ENCODE assay signal across 17 mouse cellular contexts in genomic region chr9:121341832-121342231, GRCm38 (mm10). TPM values are rescaled to one million over a fixed set of nuclear protein-coding genes. Genes with fewer than 3 reads are reported as not detected.
DNase-seq lines count a peak whose midpoint lies in the region; ATAC-seq and TF ChIP-seq lines count a peak whose summit lies in the region.
"Had no signal": no experiment of that assay in that cellular context is flagged by ENCODE, and none has a peak within 500 bp of the region (broad histone marks: within the 10 kb centered on the region; RNA-seq: fewer than 3 reads in every experiment).

No protein-coding gene starts in this region.

- no peaks in the 10 kb centered on the region for H3K36me3 ChIP-seq in heart, postnatal 0 days (replicated peaks; ENCODE audit: control insufficient read depth, insufficient read depth, low read length)
- peaks cover 5% of the 10 kb centered on the region for H3K36me3 ChIP-seq in myocyte (ENCODE audit: control insufficient read depth, insufficient read depth)
- H3K36me3 ChIP-seq: liver, embryonic 15.5 days; neural tube, embryonic 15.5 days had no signal

- H3K4me3 ChIP-seq in heart, postnatal 0 days (ENCODE audit: low read depth, low read length) = no peak overlapping the region
- H3K4me3 ChIP-seq in myocyte = no peak overlapping the region
- H3K4me3 ChIP-seq: layer of hippocampus, adult 2 months; liver, embryonic 15.5 days; midbrain, embryonic 10.5 days; neural tube, embryonic 15.5 days had no signal

- no peak for TF ChIP-seq POLR2A in myocyte (IDR thresholded peaks at IDR 0.05; ENCODE audit: insufficient read length, low read depth)

- H3K27me3 ChIP-seq in heart, postnatal 0 days (ENCODE audit: control insufficient read depth, insufficient read depth, low read length) = no peaks in the 10 kb centered on the region
- H3K27me3 ChIP-seq in myocyte (ENCODE audit: control insufficient read depth, insufficient read depth, insufficient read length) = no peaks in the 10 kb centered on the region
- H3K27me3 ChIP-seq: CH12.LX; liver, embryonic 15.5 days; neural tube, embryonic 15.5 days had no signal

- H3K79me2 ChIP-seq in myocyte (ENCODE audit: control insufficient read depth, insufficient read depth) = peaks cover 81% of the 10 kb centered on the region

- H3K9me3 ChIP-seq in heart, postnatal 0 days (replicated peaks; ENCODE audit: control insufficient read depth, low read length) = no peaks in the 10 kb centered on the region
- H3K9me3 ChIP-seq: liver, embryonic 15.5 days; midbrain, embryonic 10.5 days; neural tube, embryonic 15.5 days had no signal

- peak overlapping the region; percentile 96 for H3K27ac ChIP-seq in heart, postnatal 0 days (ENCODE audit: low read depth)
- H3K27ac ChIP-seq: layer of hippocampus, adult 2 months; liver, embryonic 15.5 days; midbrain, embryonic 10.5 days; neural tube, embryonic 15.5 days had no signal

- intact Hi-C loops in heart, postnatal 25 days (cut with DNase I) = no loop called here
- intact Hi-C loops in gastrocnemius, postnatal 14 days (cut with DNase I; ENCODE audit: low total_unique reads) = no loop called here

- no peak for TF ChIP-seq CTCF in heart, postnatal 0 days (IDR thresholded peaks at IDR 0.05; ENCODE audit: low read depth)

- no peak for TF ChIP-seq EP300 in heart, postnatal 0 days (IDR thresholded peaks at IDR 0.05; ENCODE audit: low read depth)

- H3K4me1 ChIP-seq in heart, postnatal 0 days (ENCODE audit: control insufficient read depth, insufficient read depth) = peaks cover 59% of the 10 kb centered on the region

- no peak overlapping the region for H3K9ac ChIP-seq in heart, postnatal 0 days (replicated peaks; ENCODE audit: low read depth, low read length)
- H3K9ac ChIP-seq: liver, embryonic 15.5 days; neural tube, embryonic 15.5 days had no signal

- no peak overlapping the region for H3K4me2 ChIP-seq in heart, postnatal 0 days (ENCODE audit: low read depth, low read length)
- H3K4me2 ChIP-seq in myocyte (ENCODE audit: low read depth) = peak overlapping the region; percentile 38
- H3K4me2 ChIP-seq: liver, embryonic 15.5 days; neural tube, embryonic 15.5 days had no signal

- no peak overlapping the region for H3ac ChIP-seq in myocyte (ENCODE audit: control insufficient read depth, insufficient read length)

- ATAC-seq in heart, postnatal 0 days (ENCODE audit: insufficient read depth, low read depth) = no peak
- ATAC-seq: activated CD4-positive, CD25-positive, alpha-beta regulatory T cell, adult 4 months had no signal

- DNase-seq in embryo, embryonic 10 days (ENCODE audit: low spot score) = peak; percentile 58
- no peak for DNase-seq in embryo, embryonic 9.5 days (ENCODE audit: extremely low spot score)
- DNase-seq in heart, postnatal 0 days (ENCODE audit: low spot score) = no peak
- no peak for DNase-seq in heart, postnatal 25 days (ENCODE audit: low spot score)
- peak; percentile 71 for DNase-seq in gastrocnemius, postnatal 14 days
- no peak for DNase-seq in urinary bladder, postnatal 25 days (ENCODE audit: low spot score)
- DNase-seq in left cerebral cortex, adult 11 months (ENCODE audit: low spot score) = no peak
- DNase-seq: adrenal gland, postnatal 25 days; cerebellum, adult 9-10 months; thymus, postnatal 36 days had no signal

- WGBS in heart, postnatal 0 days = 45% methylated on average over 7 of the region's 7 CpGs

TF ChIP-seq in myocyte, 11 proteins besides CTCF, POLR2A, EP300 and RAD21:
- no peak for TF ChIP-seq POLR2AphosphoS2 (IDR thresholded peaks at IDR 0.05; ENCODE audit: insufficient read length, low read depth)
- TF ChIP-seq CEBPB (IDR thresholded peaks at IDR 0.05; ENCODE audit: insufficient read depth, poor library complexity, severe bottlenecking) = no peak
- no peak for TF ChIP-seq REST (IDR thresholded peaks at IDR 0.05; ENCODE audit: insufficient read depth, insufficient read length)
- peak; percentile 66 for TF ChIP-seq TCF3 (IDR thresholded peaks at IDR 0.05; ENCODE audit: insufficient read length, low read depth)
- peak; percentile 73 to 94 (median 80) for TF ChIP-seq MYOD1 (IDR thresholded peaks at IDR 0.05; ENCODE audit: control insufficient read depth in 1 of 3, insufficient read length in 2 of 3, low read depth in 2 of 3)
- TF ChIP-seq TCF12 (IDR thresholded peaks at IDR 0.05; ENCODE audit: insufficient read depth, poor library complexity, severe bottlenecking) = peak; percentile 84
- TF ChIP-seq MYOG (IDR thresholded peaks at IDR 0.05; ENCODE audit: control insufficient read depth in 1 of 3, insufficient read depth in 1 of 3, insufficient read length in 2 of 3, low read depth in 2 of 3) = peak; percentile 79 to 94 (median 93)

RNA-seq across cellular contexts. Expression of gene Trak1, which starts 44.5 kb away (rescaled TPM):
- 113 and 120 TPM in 2 replicates for total RNA-seq in heart, postnatal 0 days (2014; rRNA removed; ENCODE audit: low replicate concordance)
- 53.5 and 59.3 TPM in 2 replicates for polyA plus RNA-seq in heart, postnatal 0 days (2015; fragmentation: Nextera tagmentation; extraction: Ambion mirVana)
- 100 to 1,000 TPM; 309 to 322 TPM for total RNA-seq in heart, postnatal 25 days (2021)
- 100 to 1,000 TPM; 167 to 178 TPM for total RNA-seq in gastrocnemius, postnatal 14 days (2021)
- polyA plus RNA-seq in myocyte (2012; fragmentation: generic; extraction: Trizol) = 60.8 TPM

Comparison
In these comparisons a context has a peak if more than half of its experiments do, and no peak if none do; other contexts are left out.
1. DNase-seq: peak in embryo, embryonic 10 days (single experiment) and gastrocnemius, postnatal 14 days (single experiment); none in embryo, embryonic 9.5 days (single experiment), heart, postnatal 0 days (single experiment), heart, postnatal 25 days (single experiment), urinary bladder, postnatal 25 days (single experiment) and left cerebral cortex, adult 11 months (single experiment).